Mouse (Mus musculus): ENCODE results near the gene Chd3. TPM values are rescaled to one million over a fixed set of nuclear protein-coding genes. Genes with fewer than 3 reads are reported as not detected.

Chd3 gene
- total and polyA plus RNA-seq, 3 experiments = 31.9 to 92.0 (median 66.4) TPM

GRCm38 (mm10) chr11:69368356-69369214 is 621 bp downstream of the Chd3 start (continued):
- no peak for TF ChIP-seq KAT2A (IDR thresholded peaks at IDR 0.05; ENCODE audit: insufficient replicate concordance, low read length)
- TF ChIP-seq CHD2 (IDR thresholded peaks at IDR 0.05; ENCODE audit: low read length) = peak; percentile 94
- no peak; the same call in 1 of the 2 replicates for TF ChIP-seq NELFE (IDR thresholded peaks at IDR 0.05; ENCODE audit: low read depth, low read length)
- no peak for TF ChIP-seq ZC3H11A (IDR thresholded peaks at IDR 0.05; ENCODE audit: low read depth, low read length)
- no peak for TF ChIP-seq ZKSCAN1 (IDR thresholded peaks at IDR 0.05; ENCODE audit: borderline replicate concordance, low read depth, low read length)
- TF ChIP-seq JUND (conservative IDR thresholded peaks at IDR 0.05; ENCODE audit: low read depth, low read length) = no peak
- no peak for TF ChIP-seq PAX5 (IDR thresholded peaks at IDR 0.05; ENCODE audit: low read length)
- TF ChIP-seq TCF12 (IDR thresholded peaks at IDR 0.05; ENCODE audit: low read depth, low read length) = no peak; the same call in 1 of the 2 replicates
- TF ChIP-seq ETS1 (conservative IDR thresholded peaks at IDR 0.05; ENCODE audit: low read depth, low read length) = no peak
- no peak; the same call in 1 of the 2 replicates for TF ChIP-seq HCFC1 (IDR thresholded peaks at IDR 0.05; ENCODE audit: low read depth, low read length)
- TF ChIP-seq EP300 (IDR thresholded peaks at IDR 0.05; ENCODE audit: low read length) = no peak

- Histone ChIP-seq H3K36me3 (replicated peaks in 1 of 2; ENCODE audit: control insufficient read depth in 1 of 2, insufficient read depth in 1 of 2, low read length in 1 of 2) (peaks cover 5 to 39% of the 10 kb centered on the region in 2 experiments), H3K4me1 (ENCODE audit: control insufficient read depth in 1 of 2, insufficient read depth in 2 of 2) (peaks cover 7 to 40% of the 10 kb centered on the region in 2 experiments), H3K27me3 (replicated peaks) (no peaks in the 10 kb centered on the region), H3K79me2 (replicated peaks; ENCODE audit: control insufficient read depth, extremely low read depth, insufficient read depth, poor library complexity, severe bottlenecking) (peaks cover 3% of the 10 kb centered on the region; the same call in 1 of the 2 replicates), H3K4me3 (replicated peaks in 1 of 3; ENCODE audit: low read depth in 2 of 3, low read length in 2 of 3, poor library complexity in 1 of 3) (peak overlapping the region; percentile 76 to 84 (median 78)), H3K9me3 (replicated peaks; ENCODE audit: low read length) (no peaks in the 10 kb centered on the region), H3K9ac (ENCODE audit: insufficient read depth, low read depth) (peak overlapping the region; percentile 100), H3K4me2 (ENCODE audit: insufficient read depth, low read depth, poor library complexity, severe bottlenecking) (peak overlapping the region; percentile 96), H3K27ac (ENCODE audit: insufficient read depth, low read depth) (peak overlapping the region; percentile 49)
- in situ Hi-C loops (cut with MboI; ENCODE audit: low pct_ligation_motif_present, low pct_unique_long_range_greater_than_20kb, low sequenced_read_pairs) = loop anchor here (5.0 kb wide), 2 partner anchors 35 to 100 kb away; no protein-coding TSS in a partner anchor
- DNase-seq (ENCODE audit: extremely low read depth) = peak; percentile 43
- TF ChIP-seq ZC3H11A (IDR thresholded peaks at IDR 0.05; ENCODE audit: low read depth, low read length) (no peak), ETS1 (conservative IDR thresholded peaks at IDR 0.05; ENCODE audit: low read depth, low read length) (0 out of 2 replicates have a peak, but pooled peaks have one; percentile 33), RCOR1 (conservative IDR thresholded peaks at IDR 0.05; ENCODE audit: low read depth, low read length) (no peak), MYC (IDR thresholded peaks at IDR 0.05; ENCODE audit: low read depth, low read length) (peak; percentile 63; the same call in 1 of the 2 replicates), RAD21 (IDR thresholded peaks at IDR 0.05; ENCODE audit: low read depth, low read length) (no peak), TCF12 (IDR thresholded peaks at IDR 0.05; ENCODE audit: low read depth, low read length) (peak; percentile 51), NELFE (IDR thresholded peaks at IDR 0.05; ENCODE audit: low read depth, low read length) (peak; percentile 44; the same call in 1 of the 2 replicates), BHLHE40 (IDR thresholded peaks at IDR 0.05; ENCODE audit: low read depth, low read length) (peak; percentile 83), MAX (IDR thresholded peaks at IDR 0.05; ENCODE audit: low read length) (peak; percentile 53), USF2 (conservative IDR thresholded peaks at IDR 0.05; ENCODE audit: low read depth, low read length) (no peak), HCFC1 (IDR thresholded peaks at IDR 0.05; ENCODE audit: low read depth, low read length) (0 out of 2 replicates have a peak, but pooled peaks have one; percentile 26), ELF1 (IDR thresholded peaks at IDR 0.05; ENCODE audit: low read depth, low read length) (0 out of 2 replicates have a peak, but pooled peaks have one; percentile 12), SIN3A (IDR thresholded peaks at IDR 0.05; ENCODE audit: low read length) (peak; percentile 79), KAT2A (IDR thresholded peaks at IDR 0.05; ENCODE audit: insufficient replicate concordance, low read length) (no peak), MXI1 (IDR thresholded peaks at IDR 0.05; ENCODE audit: low read depth, low read length) (peak; percentile 83), JUND (conservative IDR thresholded peaks at IDR 0.05; ENCODE audit: low read depth, low read length) (no peak), POLR2A (IDR thresholded peaks at IDR 0.05; ENCODE audit: low read depth, low read length) (no peak; the same call in 1 of the 2 replicates), CHD1 (IDR thresholded peaks at IDR 0.05; ENCODE audit: low read depth, low read length) (peak; percentile 1; the same call in 1 of the 2 replicates), MAZ (IDR thresholded peaks at IDR 0.05; ENCODE audit: low read depth, low read length) (no peak; the same call in 1 of the 2 replicates)
- dilution Hi-C loops (cut with MboI; ENCODE audit: extremely low pct_ligation_motif_present, extremely low pct_unique_long_range_greater_than_20kb, low sequenced_read_pairs) = no loop called here
Observed at GRCm38 (mm10) chr11:69367616-69368355, 1.4 kb downstream of the Chd3 start.

All from CH12.LX (cell line).